Mouse (Mus musculus) forebrain, embryonic 10.5 days (tissue): ENCODE data around the gene Prl3d1. TPM values are rescaled to one million over a fixed set of nuclear protein-coding genes. Genes with fewer than 3 reads are reported as not detected.
"Not testable (repeated sequence)": the region's sequence is repeated elsewhere in the genome, so short reads cannot be mapped to it uniquely, and the experiment has no call there.

ENCODE experiments used
- DNase-seq: peaks from one replicate; pipeline ENCODE4 v3.0.0-alpha.2; 2017; ENCODE audit warnings: low spot score; ENCODE audit errors: extremely low spot score
- H3K27ac ChIP-seq: fragments of 300-500 bp; sonication (generic); 2 replicates; pipeline ENCODE4 v1.5.1; 2016; ENCODE audit warnings: mild to moderate bottlenecking
- H3K27me3 ChIP-seq: fragments of 300-500 bp; sonication (generic); 2 replicates; pipeline ENCODE4 v1.6.1; 2016; ENCODE audit warnings: mild to moderate bottlenecking; ENCODE audit not compliant: poor library complexity, severe bottlenecking
- H3K36me3 ChIP-seq: fragments of 300-500 bp; sonication (generic); replicated peaks from 2 replicates; pipeline ENCODE4 v1.6.1; 2016; ENCODE audit warnings: mild to moderate bottlenecking, moderate library complexity
- H3K4me1 ChIP-seq: fragments of 300-500 bp; sonication (generic); 2 replicates; pipeline ENCODE4 v1.6.1; 2016
- H3K4me3 ChIP-seq: fragments of 300-500 bp; sonication (generic); 2 replicates; pipeline ENCODE4 v1.5.1; 2016; ENCODE audit warnings: mild to moderate bottlenecking, moderate library complexity
- H3K9me3 ChIP-seq: fragments of 300-500 bp; sonication (generic); 2 replicates; pipeline ENCODE4 v1.6.1; 2016; ENCODE audit warnings: mild to moderate bottlenecking, moderate library complexity
- WGBS: fragments of 180-500 bp; shearing (Covaris S2); methylation state at CpG from one replicate; pipeline ENCODE4 v1.1.7; 2016; 5-methylcytosine and 5-hydroxymethylcytosine counted together
- polyA plus RNA-seq: library from polyadenylated mRNA; unstranded; fragments of >200 nt; fragmentation: Nextera tagmentation; extraction: Ambion mirVana; gene quantifications from 2 replicates; pipeline ENCODE4 v1.2.1, GENCODE M21; 2016

Prl3d1 gene
- not detected in 2 replicates for polyA plus RNA-seq

DNA sequence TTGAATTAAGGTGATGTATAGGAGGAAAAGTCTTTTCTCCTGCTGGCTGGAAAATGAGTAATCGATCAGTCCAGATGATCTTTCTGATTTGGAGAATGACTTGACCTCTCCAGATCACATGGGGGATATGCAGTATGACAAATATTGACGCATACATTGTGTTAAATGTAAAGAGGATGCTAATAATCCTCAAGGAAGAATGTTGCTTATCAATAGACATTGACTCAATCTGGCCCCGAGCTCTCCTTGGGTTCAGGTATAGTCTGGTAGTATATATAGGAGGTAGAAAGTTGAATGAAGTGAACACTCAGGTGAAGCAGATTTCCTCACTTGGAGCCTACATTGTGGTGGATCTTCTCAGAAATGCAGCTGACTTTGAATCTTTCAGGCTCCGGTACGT, at the start of gene Prl3d1:
Prl3d1 (plus strand) TSS at position 301 of the 400 bp plus-strand sequence.
- H3K4me3 ChIP-seq, H3K36me3 ChIP-seq, H3K27ac ChIP-seq, H3K27me3 ChIP-seq, H3K4me1 ChIP-seq, H3K9me3 ChIP-seq, DNase-seq: not testable (repeated sequence)
- WGBS: 93% methylated on average over 5 of the region's 5 CpGs

GRCm38 (mm10) chr13:27057270-27057669, 36.7 kb upstream of the Prl3d1 start, which contains the start of gene Prl:
Gene Prl (plus strand): TSS chr13:27057570.
- H3K36me3 ChIP-seq: no peaks in the 10 kb centered on the region
- no peaks in the 10 kb centered on the region for H3K4me1 ChIP-seq
- no peak within 1 kb of the TSS for H3K4me3 ChIP-seq
- no peak for DNase-seq
- WGBS: 89% methylated on average over 1 of the region's 1 CpGs
- no peak within 1 kb of the TSS for H3K27ac ChIP-seq
- no peaks in the 10 kb centered on the region for H3K9me3 ChIP-seq
- H3K27me3 ChIP-seq: no peaks in the 10 kb centered on the region

GRCm38 (mm10) chr13:27059177-27059576, 34.8 kb upstream of the Prl3d1 start:
- DNase-seq: no peak
- WGBS: 91% methylated on average over 7 of the region's 7 CpGs
- no peak overlapping the region for H3K4me3 ChIP-seq

DNA sequence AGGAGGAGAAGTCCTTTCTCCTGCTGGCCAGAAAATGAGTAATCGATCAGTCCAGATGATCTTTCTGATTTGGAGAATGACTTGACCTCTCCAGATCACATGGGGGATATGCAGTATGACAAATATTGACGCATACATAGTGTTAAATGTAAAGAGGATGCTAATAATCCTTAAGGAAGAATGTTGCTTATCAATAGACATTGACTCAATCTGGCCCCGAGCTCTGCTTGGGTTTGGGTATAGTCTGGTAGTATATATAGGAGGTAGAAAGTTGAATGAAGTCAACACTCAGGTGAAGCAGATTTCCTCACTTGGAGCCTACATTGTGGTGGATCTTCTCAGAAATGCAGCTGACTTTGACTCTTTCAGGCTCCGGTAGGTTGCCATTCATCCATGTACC, 27.4 kb downstream of the Prl3d1 start, which contains the start of gene Prl3d2:
Prl3d2 (plus strand) TSS at position 301 of the 400 bp plus-strand sequence.
- not testable (repeated sequence) for H3K27ac ChIP-seq, H3K9me3 ChIP-seq, DNase-seq, H3K27me3 ChIP-seq, H3K4me3 ChIP-seq, H3K4me1 ChIP-seq, H3K36me3 ChIP-seq
- WGBS: 94% methylated on average over 4 of the region's 4 CpGs

More at GRCm38 (mm10) chr13:27059177-27059576, 34.8 kb upstream of the Prl3d1 start:
- Histone ChIP-seq H3K36me3 (no peaks in the 10 kb centered on the region), H3K4me1 (no peaks in the 10 kb centered on the region), H3K27me3 (no peaks in the 10 kb centered on the region), H3K9me3 (no peaks in the 10 kb centered on the region), H3K27ac (no peak overlapping the region)

GRCm38 (mm10) chr13:27148264-27148663, 54.3 kb downstream of the Prl3d1 start:
- no peak for DNase-seq
- Histone ChIP-seq H3K27me3 (no peaks in the 10 kb centered on the region), H3K4me1 (no peaks in the 10 kb centered on the region), H3K36me3 (no peaks in the 10 kb centered on the region), H3K9me3 (no peaks in the 10 kb centered on the region), H3K4me3 (no peak overlapping the region), H3K27ac (no peak overlapping the region)
- 66% methylated on average over 1 of the region's 1 CpGs for WGBS

Other genes starting within 250 kb of the Prl3d1 start
- not detected in 2 replicates for gene Prl, start 36.6 kb upstream of the Prl3d1 start, polyA plus RNA-seq
- gene Prl3d2, start 27.5 kb downstream of the Prl3d1 start, polyA plus RNA-seq: not detected in 2 replicates
- not detected in 2 replicates for gene Prl3d3, start 62.6 kb downstream of the Prl3d1 start, polyA plus RNA-seq
- gene Prl3c1, start 102.5 kb downstream of the Prl3d1 start, polyA plus RNA-seq: not detected in 2 replicates
- gene Prl3b1, start 147.7 kb downstream of the Prl3d1 start, polyA plus RNA-seq: 1.3 and 1.7 TPM in 2 replicates
- gene Prl3a1, start 165.2 kb downstream of the Prl3d1 start, polyA plus RNA-seq: not detected in 2 replicates
- not detected in 2 replicates for gene Prl6a1, start 218.4 kb downstream of the Prl3d1 start, polyA plus RNA-seq